Mouse (Mus musculus): ENCODE data around the gene Gast. TPM values are rescaled to one million over a fixed set of nuclear protein-coding genes. Genes with fewer than 3 reads are reported as not detected.
A peak's percentile ranks its signal among the peaks of the same experiment; 100 is the strongest.
"Not testable (repeated sequence)": the region's sequence is repeated elsewhere in the genome, so short reads cannot be mapped to it uniquely, and the experiment has no call there.

The Gast gene
- polyA plus RNA-seq, 1 experiment: 0.09 TPM

DNA sequence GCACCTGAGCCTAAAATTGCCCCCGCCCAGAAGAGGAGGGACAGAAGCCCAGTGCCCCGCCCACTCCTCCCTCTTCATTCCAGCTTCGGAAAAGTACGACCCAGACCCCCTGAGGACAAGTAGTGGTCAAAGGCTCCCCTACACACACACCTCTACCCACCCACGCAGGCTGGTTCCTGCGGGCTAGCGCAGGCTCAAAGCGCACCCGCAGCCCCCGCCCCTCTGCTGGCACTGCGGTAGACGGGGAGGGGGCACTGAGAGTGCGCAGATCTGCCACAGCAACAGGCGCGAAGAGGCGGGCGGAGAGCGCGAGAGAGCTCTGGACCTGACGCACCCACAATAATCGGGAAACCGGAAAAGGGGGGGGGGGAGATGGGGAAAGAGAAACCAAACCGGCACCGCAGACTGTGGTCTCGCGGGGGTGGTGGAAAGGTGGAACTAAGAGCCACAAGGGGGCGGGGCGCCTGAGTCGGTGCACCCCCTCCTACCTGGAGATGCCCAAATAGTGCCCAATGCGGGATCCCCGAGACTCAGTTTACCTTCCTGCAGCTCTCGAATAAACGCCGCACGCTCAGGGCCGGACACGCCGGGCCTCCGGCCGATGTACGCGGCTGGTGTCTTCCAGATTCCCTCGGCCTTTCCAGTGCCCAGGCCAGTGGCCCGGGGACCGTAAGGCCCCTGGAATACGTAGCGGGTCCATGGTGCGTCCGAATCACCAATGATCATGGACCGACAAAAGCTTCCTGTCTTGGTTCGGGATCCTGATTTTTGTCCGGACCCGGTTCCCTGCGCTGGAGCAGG, 21.1 kb downstream of the Gast start:
- Histone ChIP-seq H3K36me3 (ENCODE audit: control insufficient read depth) (no peaks in the 10 kb centered on the region), H3K27me3 (ENCODE audit: control insufficient read depth) (peaks cover 88% of the 10 kb centered on the region), H3K9me3 (ENCODE audit: control insufficient read depth, low read length) (no peaks in the 10 kb centered on the region; the same call in 1 of the 2 replicates), H3K4me3 (replicated peaks) (peak overlapping the region; percentile 48), H3K4me1 (ENCODE audit: control insufficient read depth) (peaks cover 12% of the 10 kb centered on the region)
- TF ChIP-seq TAL1 (IDR thresholded peaks at IDR 0.05; ENCODE audit: low read length): no peak
- no peak for TF ChIP-seq GATA1 (IDR thresholded peaks at IDR 0.05; ENCODE audit: low read length)

DNA sequence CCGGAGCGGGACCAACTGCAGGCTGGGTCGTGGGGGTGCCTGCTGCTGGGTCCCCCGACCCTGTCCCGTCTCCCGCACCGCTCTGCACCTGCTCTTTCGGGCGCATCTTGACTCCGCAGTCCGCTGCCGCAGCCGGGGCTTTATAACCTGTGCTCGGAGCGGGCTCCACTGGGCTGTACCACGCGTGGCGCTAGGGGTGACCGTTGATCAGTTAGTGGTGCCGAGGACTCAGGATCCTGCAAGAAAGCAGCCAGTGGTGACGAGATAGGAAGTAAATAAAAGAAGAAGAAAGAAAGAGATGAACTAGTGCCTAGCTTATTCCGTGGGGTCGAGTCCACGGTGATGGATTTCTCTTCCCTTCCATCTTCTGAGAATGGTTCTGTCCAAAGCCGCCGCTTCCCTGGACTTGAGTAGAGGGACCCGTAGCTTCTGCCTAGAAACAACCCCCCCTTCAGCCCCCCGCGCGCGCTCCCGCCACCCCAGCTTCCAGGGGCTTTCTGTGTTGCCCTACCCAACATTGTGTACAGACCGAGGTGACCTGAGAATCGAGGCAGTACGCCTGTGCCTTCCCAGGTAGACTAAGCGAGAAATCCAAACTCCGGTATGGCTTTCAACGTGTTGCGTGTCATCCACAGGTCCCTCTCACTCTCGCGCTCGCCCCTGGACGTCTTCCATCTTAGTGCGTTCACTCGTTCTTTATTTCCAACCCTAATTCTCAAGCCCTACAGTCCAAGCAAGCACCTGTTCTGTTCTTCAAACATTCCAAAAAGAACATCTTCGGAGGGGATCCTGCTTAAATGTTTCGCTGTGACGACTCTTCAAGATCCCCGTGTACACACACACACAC, 22.0 kb downstream of the Gast start, which contains the start of gene Hap1:
Gene Hap1, minus strand, starts transcription at position 157 of the 847 bp plus-strand sequence.
- H3K4me3 ChIP-seq (replicated peaks): peak within 1 kb of the TSS; percentile 48

DNA sequence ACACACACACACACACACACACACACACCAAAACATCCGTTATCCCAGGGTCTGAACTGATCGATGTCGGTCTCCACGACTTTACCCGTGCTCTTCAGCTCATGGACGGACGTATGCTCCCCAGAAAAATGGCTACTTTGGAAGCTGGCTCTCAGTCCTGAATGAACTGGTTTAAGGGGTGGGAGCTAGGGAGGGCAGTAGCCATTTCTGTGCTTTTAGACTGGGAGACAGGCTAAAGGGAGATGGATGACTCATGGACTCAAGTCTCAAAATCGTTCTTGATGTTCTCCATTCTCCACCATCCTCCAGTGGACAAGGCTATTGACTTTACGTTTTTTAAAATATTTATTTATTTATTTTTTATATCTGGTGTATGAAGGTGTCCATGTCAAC, 22.6 kb downstream of the Gast start:
- Histone ChIP-seq H3K4me1 (ENCODE audit: control insufficient read depth) (peaks cover 12% of the 10 kb centered on the region), H3K36me3 (ENCODE audit: control insufficient read depth) (no peaks in the 10 kb centered on the region), H3K4me3 (replicated peaks) (no peak overlapping the region), H3K27me3 (ENCODE audit: control insufficient read depth) (peaks cover 87% of the 10 kb centered on the region), H3K9me3 (ENCODE audit: control insufficient read depth, low read length) (no peaks in the 10 kb centered on the region; the same call in 1 of the 2 replicates)
- no peak for TF ChIP-seq TAL1 (IDR thresholded peaks at IDR 0.05; ENCODE audit: low read length)
- no peak for TF ChIP-seq GATA1 (IDR thresholded peaks at IDR 0.05; ENCODE audit: low read length)

More for the DNA sequence above, 22.0 kb downstream of the Gast start, which contains the start of gene Hap1:
- Histone ChIP-seq H3K27me3 (ENCODE audit: control insufficient read depth) (peaks cover 91% of the 10 kb centered on the region), H3K4me1 (ENCODE audit: control insufficient read depth) (peaks cover 12% of the 10 kb centered on the region), H3K36me3 (ENCODE audit: control insufficient read depth) (no peaks in the 10 kb centered on the region), H3K9me3 (ENCODE audit: control insufficient read depth, low read length) (no peaks in the 10 kb centered on the region; the same call in 1 of the 2 replicates)
- TF ChIP-seq GATA1 (IDR thresholded peaks at IDR 0.05; ENCODE audit: low read length): no peak
- TF ChIP-seq TAL1 (IDR thresholded peaks at IDR 0.05; ENCODE audit: low read length): no peak

DNA sequence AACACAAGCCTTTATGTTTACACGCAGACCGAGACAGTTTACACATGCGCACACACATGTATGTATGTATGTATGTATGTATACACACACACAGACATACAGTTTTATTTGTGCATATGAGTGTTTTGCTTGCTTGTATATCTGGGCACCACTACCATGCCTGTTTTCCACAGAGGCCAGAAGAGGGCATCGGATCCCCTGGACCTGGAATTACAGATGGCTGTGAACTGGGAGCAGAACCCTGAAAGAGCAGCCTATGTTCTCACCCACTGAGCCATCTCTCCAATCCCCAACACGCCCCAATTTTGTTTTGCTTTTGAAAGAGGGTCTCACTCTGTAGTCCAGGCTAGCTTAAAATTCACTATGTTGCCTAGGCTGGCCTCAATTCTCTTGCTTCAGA, 23.2 kb downstream of the Gast start:
- TF ChIP-seq GATA1 (IDR thresholded peaks at IDR 0.05; ENCODE audit: low read length) (no peak), TAL1 (IDR thresholded peaks at IDR 0.05; ENCODE audit: low read length) (no peak)
- H3K9me3 ChIP-seq (ENCODE audit: control insufficient read depth, low read length): no peaks in the 10 kb centered on the region; the same call in 1 of the 2 replicates
- no peak overlapping the region for H3K4me3 ChIP-seq (replicated peaks)
- H3K4me1 ChIP-seq (ENCODE audit: control insufficient read depth): peaks cover 12% of the 10 kb centered on the region
- H3K27me3 ChIP-seq (ENCODE audit: control insufficient read depth): peaks cover 85% of the 10 kb centered on the region
- no peaks in the 10 kb centered on the region for H3K36me3 ChIP-seq (ENCODE audit: control insufficient read depth)

DNA sequence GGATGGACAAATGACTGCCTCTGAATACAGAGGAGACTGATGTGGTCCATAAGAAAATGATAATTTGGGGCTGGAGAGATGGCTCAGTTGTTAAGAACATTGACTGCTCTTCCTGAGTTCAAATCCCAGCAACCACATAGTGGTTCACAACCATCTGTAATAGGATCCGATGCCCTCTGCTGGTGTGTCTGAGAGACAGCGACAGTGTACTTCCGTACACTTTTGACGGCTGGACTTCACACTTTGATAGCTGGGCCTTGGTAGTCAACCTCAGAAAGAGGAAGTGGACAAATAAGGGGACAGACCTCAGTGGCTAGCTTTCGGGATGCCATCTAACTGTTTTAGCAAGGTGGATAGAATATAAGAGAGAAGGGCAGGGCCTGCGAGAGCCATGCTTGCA, 26.0 kb downstream of the Gast start:
- Histone ChIP-seq H3K36me3 (ENCODE audit: control insufficient read depth) (no peaks in the 10 kb centered on the region), H3K9me3 (ENCODE audit: control insufficient read depth, low read length) (no peaks in the 10 kb centered on the region; the same call in 1 of the 2 replicates), H3K4me3 (replicated peaks) (no peak overlapping the region), H3K4me1 (ENCODE audit: control insufficient read depth) (peaks cover 9% of the 10 kb centered on the region), H3K27me3 (ENCODE audit: control insufficient read depth) (peaks cover 57% of the 10 kb centered on the region)
- TF ChIP-seq GATA1 (IDR thresholded peaks at IDR 0.05; ENCODE audit: low read length): no peak
- no peak for TF ChIP-seq TAL1 (IDR thresholded peaks at IDR 0.05; ENCODE audit: low read length)

DNA sequence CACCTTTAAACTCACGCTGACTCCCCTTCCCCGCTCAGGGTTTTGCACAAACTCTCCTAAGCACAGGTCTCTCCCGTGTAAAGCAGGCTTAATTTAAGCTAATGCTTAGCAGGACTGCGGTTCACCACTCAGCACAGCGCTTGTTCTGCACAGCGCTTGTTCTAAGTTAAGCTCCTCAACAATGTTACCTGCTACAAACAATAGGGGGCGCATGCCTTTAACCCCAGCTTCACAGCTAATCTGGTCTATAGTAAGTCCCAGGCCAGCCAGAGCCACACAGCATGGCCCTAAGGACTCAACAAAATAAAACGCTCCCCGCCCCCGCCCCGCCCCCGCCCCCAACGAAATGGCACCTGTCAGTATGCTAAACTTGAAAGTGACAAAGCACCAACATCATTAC, 26.9 kb downstream of the Gast start:
- not testable (repeated sequence) for H3K9me3 ChIP-seq (ENCODE audit: control insufficient read depth, low read length); H3K4me1 ChIP-seq (ENCODE audit: control insufficient read depth); H3K4me3 ChIP-seq (replicated peaks); H3K36me3 ChIP-seq (ENCODE audit: control insufficient read depth)
- peaks cover 49% of the 10 kb centered on the region for H3K27me3 ChIP-seq (ENCODE audit: control insufficient read depth)

DNA sequence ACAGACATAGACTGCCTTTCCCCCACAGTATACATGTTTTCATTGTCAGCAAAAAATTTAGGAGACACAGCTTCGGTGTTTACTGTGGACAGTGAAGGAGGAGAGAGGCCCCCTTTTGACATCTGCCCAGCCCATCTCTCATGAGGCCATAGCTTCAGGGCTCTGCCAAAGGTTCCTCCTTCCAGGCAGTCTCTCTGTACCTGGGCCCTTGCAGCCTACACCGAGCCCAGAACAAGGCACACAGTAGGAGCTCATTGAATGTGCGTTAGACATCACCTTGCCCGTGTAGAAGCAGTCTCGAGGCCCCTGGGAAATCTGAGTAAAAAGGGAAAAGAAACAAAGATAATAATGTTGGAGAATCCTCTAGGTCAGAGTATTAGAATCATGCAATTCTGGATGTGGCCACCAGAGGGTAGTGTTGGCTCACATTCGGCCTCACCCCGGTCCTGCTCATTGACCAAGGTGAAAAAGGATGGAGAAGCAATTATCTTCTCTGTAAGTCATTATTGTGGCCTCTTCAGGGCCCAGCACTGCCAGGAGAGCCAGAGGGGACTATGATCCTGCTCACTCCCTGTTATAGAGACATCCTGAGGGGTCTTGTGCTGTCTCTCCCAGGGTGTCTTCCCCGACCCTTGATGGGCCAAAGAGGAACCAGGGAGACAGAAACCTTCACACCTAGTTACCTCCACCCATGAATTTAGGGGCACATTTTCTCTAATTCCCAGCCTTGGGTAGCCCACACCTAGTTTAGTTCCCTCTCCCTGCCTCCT, 28.2 kb downstream of the Gast start:
- Histone ChIP-seq H3K4me3 (replicated peaks) (no peak overlapping the region), H3K9me3 (ENCODE audit: control insufficient read depth, low read length) (no peaks in the 10 kb centered on the region), H3K4me1 (ENCODE audit: control insufficient read depth) (no peaks in the 10 kb centered on the region), H3K27me3 (ENCODE audit: control insufficient read depth) (peaks cover 35% of the 10 kb centered on the region), H3K36me3 (ENCODE audit: control insufficient read depth) (no peaks in the 10 kb centered on the region)
- TF ChIP-seq TAL1 (IDR thresholded peaks at IDR 0.05; ENCODE audit: low read length) (no peak), GATA1 (IDR thresholded peaks at IDR 0.05; ENCODE audit: low read length) (no peak)

DNA sequence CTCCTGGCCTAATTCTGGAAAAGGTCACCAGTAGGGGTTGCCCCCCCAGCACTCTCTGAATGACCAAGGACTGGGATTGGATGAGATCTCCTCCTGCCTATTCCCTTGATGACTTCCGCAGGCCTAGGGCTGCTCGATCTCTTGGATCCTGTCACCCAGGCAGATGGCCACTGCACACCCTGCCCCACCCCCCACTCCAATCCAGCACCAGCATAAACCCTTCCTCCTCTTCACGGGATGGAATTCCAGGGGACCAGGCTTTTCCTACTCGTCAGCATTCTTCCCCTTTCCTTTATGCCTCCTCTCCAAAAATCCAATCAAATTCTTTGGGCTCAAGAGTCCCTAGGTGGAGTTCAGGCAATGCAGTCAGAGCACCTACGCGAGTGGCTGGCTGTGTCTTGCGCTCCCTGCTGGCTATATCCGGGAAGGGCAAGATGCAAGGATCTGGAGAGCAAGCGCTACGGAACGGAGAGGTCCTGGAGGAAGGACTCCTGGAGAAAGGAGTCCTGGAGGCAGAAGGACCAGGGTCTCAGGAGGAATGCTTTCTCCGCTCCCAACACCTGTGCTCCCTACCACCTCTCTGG, 28.9 kb downstream of the Gast start:
- H3K4me1 ChIP-seq (ENCODE audit: control insufficient read depth): no peaks in the 10 kb centered on the region
- TF ChIP-seq TAL1 (IDR thresholded peaks at IDR 0.05; ENCODE audit: low read length) (no peak), GATA1 (IDR thresholded peaks at IDR 0.05; ENCODE audit: low read length) (no peak)
- no peak overlapping the region for H3K4me3 ChIP-seq (replicated peaks)
- no peaks in the 10 kb centered on the region for H3K9me3 ChIP-seq (ENCODE audit: control insufficient read depth, low read length)
- no peaks in the 10 kb centered on the region for H3K36me3 ChIP-seq (ENCODE audit: control insufficient read depth)
- peaks cover 28% of the 10 kb centered on the region for H3K27me3 ChIP-seq (ENCODE audit: control insufficient read depth)
